ENCODE assay signal across 9 mouse cellular contexts in the genomic region with DNA sequence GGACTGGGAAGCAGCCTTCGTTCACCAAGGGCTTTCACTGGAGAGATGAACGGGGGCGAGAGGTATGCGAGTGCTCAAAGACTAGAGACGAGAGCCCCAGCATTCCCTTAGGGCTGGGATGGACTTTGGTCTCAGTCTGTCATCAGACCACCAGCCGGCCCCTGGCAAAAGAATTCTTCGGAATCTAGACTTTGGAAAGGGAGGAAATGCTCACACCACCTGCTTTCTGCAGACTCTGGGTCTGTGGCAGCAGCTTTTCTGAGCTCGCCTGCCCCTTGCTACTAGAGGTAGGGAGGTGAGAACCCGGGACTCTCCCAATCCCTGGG. TPM values are rescaled to one million over a fixed set of nuclear protein-coding genes. Genes with fewer than 3 reads are reported as not detected.
DNase-seq lines count a peak whose midpoint lies in the region; ATAC-seq lines count a peak whose summit lies in the region.
"Had no signal": no experiment of that assay in that cellular context is flagged by ENCODE, and none has a peak within 500 bp of the region (broad histone marks: within the 10 kb centered on the region; RNA-seq: fewer than 3 reads in every experiment).

No protein-coding gene starts in this region.

- H3K4me2 ChIP-seq in heart, embryonic 15.5 days, result peak overlapping the region; percentile 69
- peak overlapping the region; percentile 80 for H3K4me2 ChIP-seq in hindbrain, embryonic 16.5 days (ENCODE audit: low read length)
- peak overlapping the region; percentile 63 for H3K4me2 ChIP-seq in midbrain, embryonic 15.5 days

- peaks cover 76% of the 10 kb centered on the region for H3K27me3 ChIP-seq in heart, embryonic 15.5 days
- peaks cover 42% of the 10 kb centered on the region for H3K27me3 ChIP-seq in hindbrain, embryonic 16.5 days (replicated peaks; ENCODE audit: control insufficient read depth, insufficient read depth, low read length)
- peaks cover 73% of the 10 kb centered on the region for H3K27me3 ChIP-seq in midbrain, embryonic 15.5 days (replicated peaks)

- ATAC-seq in heart, embryonic 15.5 days (replicated peaks; ENCODE audit: insufficient number of reproducible peaks, insufficient read depth, low FRiP score, low read depth), result no peak
- 0 out of 2 replicates have a peak, but pooled peaks have one; percentile 4 for ATAC-seq in common myeloid progenitor, adult 5-6 weeks (replicated peaks; ENCODE audit: low read depth, poor library complexity, severe bottlenecking)
- 0 out of 2 replicates have a peak, but pooled peaks have one; percentile 7 for ATAC-seq in hindbrain, embryonic 16.5 days
- no peak; the same call in 1 of the 2 replicates for ATAC-seq in midbrain, embryonic 15.5 days (replicated peaks)

- peaks cover 15% of the 10 kb centered on the region for H3K4me1 ChIP-seq in heart, embryonic 15.5 days (replicated peaks)
- H3K4me1 ChIP-seq in hindbrain, embryonic 16.5 days (ENCODE audit: control insufficient read depth, insufficient read depth, low read depth, low read length), result peaks cover 10% of the 10 kb centered on the region
- peaks cover 16% of the 10 kb centered on the region for H3K4me1 ChIP-seq in midbrain, embryonic 15.5 days

- peak overlapping the region; percentile 38 for H3K4me3 ChIP-seq in heart, embryonic 15.5 days
- peak overlapping the region; percentile 22 for H3K4me3 ChIP-seq in hindbrain, embryonic 16.5 days (ENCODE audit: low read length)
- H3K4me3 ChIP-seq in midbrain, embryonic 15.5 days, result peak overlapping the region; percentile 30

- WGBS in heart, embryonic 15.5 days, result 1% methylated on average over 9 of the region's 9 CpGs
- 1% methylated on average over 9 of the region's 9 CpGs for WGBS in hindbrain, embryonic 16.5 days
- 2% methylated on average over 9 of the region's 9 CpGs for WGBS in midbrain, embryonic 15.5 days

- H3K36me3 ChIP-seq in heart, embryonic 15.5 days, result no peaks in the 10 kb centered on the region
- no peaks in the 10 kb centered on the region for H3K36me3 ChIP-seq in hindbrain, embryonic 16.5 days (ENCODE audit: control insufficient read depth, insufficient read depth, low read length)
- H3K36me3 ChIP-seq in midbrain, embryonic 15.5 days (replicated peaks), result no peaks in the 10 kb centered on the region

- H3K9me3 ChIP-seq in heart, embryonic 15.5 days (replicated peaks), result no peaks in the 10 kb centered on the region
- H3K9me3 ChIP-seq in hindbrain, embryonic 16.5 days (ENCODE audit: control insufficient read depth, low read length), result no peaks in the 10 kb centered on the region
- no peaks in the 10 kb centered on the region for H3K9me3 ChIP-seq in midbrain, embryonic 15.5 days

- intact Hi-C loops in heart, postnatal 10 days (cut with DNase I), result loop anchor here (2.0 kb wide), 3 partner anchors 79 to 525 kb away; no protein-coding TSS in a partner anchor

- H3K9ac ChIP-seq in heart, embryonic 15.5 days, result no peak overlapping the region
- H3K9ac ChIP-seq in hindbrain, embryonic 16.5 days (ENCODE audit: low read depth, low read length), result peak overlapping the region; percentile 44; the same call in 1 of the 2 replicates
- no peak overlapping the region for H3K9ac ChIP-seq in midbrain, embryonic 15.5 days

- DNase-seq in heart, postnatal 10 days, result no peak
- no peak for DNase-seq in spleen, postnatal 10 days (ENCODE audit: low spot score in 2 of 2)
- no peak for DNase-seq in spleen, adult 18-20 months
- no peak for DNase-seq in kidney, adult 9 months

- H3K27ac ChIP-seq in heart, embryonic 15.5 days, result no peak overlapping the region
- no peak overlapping the region for H3K27ac ChIP-seq in hindbrain, embryonic 16.5 days (ENCODE audit: low read depth, low read length)
- H3K27ac ChIP-seq in midbrain, embryonic 15.5 days, result no peak overlapping the region
- H3K27ac ChIP-seq: macrophage had no signal

RNA-seq across cellular contexts. Expression of a gene that starts 14.2 kb away (rescaled TPM):
- not detected in 2 replicates for polyA plus RNA-seq in heart, embryonic 15.5 days (2015; fragmentation: Nextera tagmentation; extraction: Ambion mirVana)
- not detected for total RNA-seq in heart, postnatal 10 days (2021)
- total RNA-seq in common myeloid progenitor, adult 5-6 weeks (2017), result not detected in 2 replicates
- 6.9 and 7.3 TPM in 2 replicates for polyA plus RNA-seq in hindbrain, embryonic 16.5 days (2015; fragmentation: Nextera tagmentation; extraction: Ambion mirVana)
- polyA plus RNA-seq in midbrain, embryonic 15.5 days (2015; fragmentation: Nextera tagmentation; extraction: Ambion mirVana), result 0.06 and 0.09 TPM in 2 replicates
- polyA plus RNA-seq: macrophage had no signal

Comparison
In these comparisons a context has a peak if more than half of its experiments do, and no peak if none do; other contexts are left out.
1. ATAC-seq: peak in common myeloid progenitor, adult 5-6 weeks (single experiment) and hindbrain, embryonic 16.5 days (single experiment); none in heart, embryonic 15.5 days (single experiment) and midbrain, embryonic 15.5 days (single experiment).
2. Peak in every context shown above with its lines, with median percentiles within 50 percentile points of each other: H3K4me2 ChIP-seq and H3K4me3 ChIP-seq.